ENCODE assay signal across 23 mouse cellular contexts in genomic region chr10:45216676-45217075, GRCm38 (mm10). TPM values are rescaled to one million over a fixed set of nuclear protein-coding genes. Genes with fewer than 3 reads are reported as not detected.
DNase-seq lines count a peak whose midpoint lies in the region; ATAC-seq and TF ChIP-seq lines count a peak whose summit lies in the region.
"Had no signal": no experiment of that assay in that cellular context is flagged by ENCODE, and none has a peak within 500 bp of the region (broad histone marks: within the 10 kb centered on the region; RNA-seq: fewer than 3 reads in every experiment).

No protein-coding gene starts in this region.

- H3K9me3 ChIP-seq in heart, embryonic 16.5 days (replicated peaks; ENCODE audit: control insufficient read depth, low read length): no peaks in the 10 kb centered on the region
- no peaks in the 10 kb centered on the region for H3K9me3 ChIP-seq in intestine, postnatal 0 days (ENCODE audit: control insufficient read depth)
- H3K9me3 ChIP-seq: embryonic facial prominence, embryonic 13.5 days; midbrain, embryonic 12.5 days; neural tube, embryonic 13.5 days had no signal

- 38% methylated on average over 7 of the region's 7 CpGs for WGBS in heart, embryonic 16.5 days
- WGBS in intestine, postnatal 0 days: 78% methylated on average over 7 of the region's 7 CpGs

- no peaks in the 10 kb centered on the region for H3K27me3 ChIP-seq in heart, embryonic 16.5 days (ENCODE audit: control insufficient read depth, insufficient read depth, low read length)
- H3K27me3 ChIP-seq in intestine, postnatal 0 days (replicated peaks; ENCODE audit: control insufficient read depth, insufficient read depth, low read length): no peaks in the 10 kb centered on the region
- H3K27me3 ChIP-seq: embryonic facial prominence, embryonic 13.5 days; midbrain, embryonic 12.5 days; neural tube, embryonic 13.5 days had no signal

- H3K4me1 ChIP-seq in heart, embryonic 16.5 days (ENCODE audit: control insufficient read depth, insufficient read depth, low read length): peaks cover 12% of the 10 kb centered on the region
- H3K4me1 ChIP-seq in intestine, postnatal 0 days (replicated peaks; ENCODE audit: control insufficient read depth, insufficient read depth, low read length): no peaks in the 10 kb centered on the region
- H3K4me1 ChIP-seq: embryonic facial prominence, embryonic 13.5 days; midbrain, embryonic 12.5 days; neural tube, embryonic 13.5 days had no signal

- H3K36me3 ChIP-seq in heart, embryonic 16.5 days (ENCODE audit: control insufficient read depth, insufficient read depth): no peaks in the 10 kb centered on the region
- H3K36me3 ChIP-seq in intestine, postnatal 0 days (ENCODE audit: control insufficient read depth, insufficient read depth): no peaks in the 10 kb centered on the region
- H3K36me3 ChIP-seq: embryonic facial prominence, embryonic 13.5 days; midbrain, embryonic 12.5 days; neural tube, embryonic 13.5 days had no signal

- no peak overlapping the region for H3K4me2 ChIP-seq in heart, embryonic 16.5 days (ENCODE audit: low read depth, low read length)
- no peak overlapping the region for H3K4me2 ChIP-seq in intestine, postnatal 0 days (replicated peaks; ENCODE audit: low read depth)
- H3K4me2 ChIP-seq: embryonic facial prominence, embryonic 13.5 days; midbrain, embryonic 12.5 days; neural tube, embryonic 13.5 days had no signal

- no peak for ATAC-seq in heart, embryonic 16.5 days (replicated peaks; ENCODE audit: extremely low read depth, insufficient read depth, low FRiP score)
- no peak for ATAC-seq in intestine, postnatal 0 days
- ATAC-seq: activated CD4-positive, CD25-positive, alpha-beta regulatory T cell, adult 4 months; forebrain, embryonic 14.5 days; hindbrain, embryonic 16.5 days; intestine, embryonic 16.5 days; lung, postnatal 0 days had no signal

- H3K4me3 ChIP-seq in gastrocnemius, adult 2 months: peak overlapping the region; percentile 35
- no peak overlapping the region for H3K4me3 ChIP-seq in heart, embryonic 16.5 days (ENCODE audit: low read length)
- no peak overlapping the region for H3K4me3 ChIP-seq in intestine, postnatal 0 days (ENCODE audit: low read depth, low read length)
- H3K4me3 ChIP-seq: embryonic facial prominence, embryonic 13.5 days; midbrain, embryonic 12.5 days; neural tube, embryonic 13.5 days had no signal

- H3K9ac ChIP-seq in heart, embryonic 16.5 days (ENCODE audit: low read length): no peak overlapping the region
- H3K9ac ChIP-seq in intestine, postnatal 0 days (ENCODE audit: low read depth, low read length): no peak overlapping the region
- H3K9ac ChIP-seq: embryonic facial prominence, embryonic 13.5 days; midbrain, embryonic 12.5 days; neural tube, embryonic 13.5 days had no signal

- no peak for TF ChIP-seq CTCF in gastrocnemius, adult 2 months (IDR thresholded peaks at IDR 0.05)
- no peak for TF ChIP-seq CTCF in intestine, postnatal 0 days (IDR thresholded peaks at IDR 0.05; ENCODE audit: low read depth)

- peak; percentile 64 for DNase-seq in gastrocnemius, adult 2 months
- no peak for DNase-seq in gastrocnemius, postnatal 36 days
- DNase-seq in 3T3-L1 (ENCODE audit: low read depth, low spot score): peak; percentile 85
- DNase-seq in gastrocnemius, postnatal 14 days: peak; percentile 18
- no peak for DNase-seq in lung, postnatal 36 days
- DNase-seq in kidney, adult 18-20 months: no peak
- DNase-seq: adrenal gland, postnatal 14 days; cerebellum, postnatal 10 days; layer of hippocampus, postnatal 36 days; liver; thymus, adult 2 months had no signal

- H3K27ac ChIP-seq in gastrocnemius, adult 2 months: peak overlapping the region; percentile 91
- peak overlapping the region; percentile 70 for H3K27ac ChIP-seq in heart, embryonic 16.5 days (ENCODE audit: low read length)
- no peak overlapping the region for H3K27ac ChIP-seq in intestine, postnatal 0 days (ENCODE audit: low read depth, low read length)
- H3K27ac ChIP-seq: embryonic facial prominence, embryonic 13.5 days; midbrain, embryonic 12.5 days; neural tube, embryonic 13.5 days had no signal

- intact Hi-C loops in gastrocnemius, adult 2 months (cut with DNase I): loop anchor here (5.0 kb wide), 2 partner anchors 71 to 121 kb away; partner anchors contain the start of gene Bves
- intact Hi-C loops in gastrocnemius, postnatal 36 days (cut with DNase I): no loop called here
- intact Hi-C loops in gastrocnemius, postnatal 14 days (cut with DNase I; ENCODE audit: low total_unique reads): loop anchor here (10.0 kb wide), 1 partner anchor 58 kb away; no protein-coding TSS in a partner anchor

RNA-seq across cellular contexts. Expression of gene Popdc3, which starts 38.8 kb away (rescaled TPM):
- total RNA-seq in gastrocnemius, adult 2 months (2021): 10 to 100 TPM; 48.9 to 54.2 TPM
- 10 to 100 TPM; 39.0 to 40.1 TPM for total RNA-seq in gastrocnemius, postnatal 36 days (2021)
- 10 to 100 TPM; 30.7 to 40.1 TPM for total RNA-seq in gastrocnemius, postnatal 14 days (2021)
- 46.9 and 48.4 TPM in 2 replicates for polyA plus RNA-seq in heart, embryonic 16.5 days (2015; fragmentation: Nextera tagmentation; extraction: Ambion mirVana)
- 0.55 and 0.57 TPM in 2 replicates for polyA plus RNA-seq in intestine, postnatal 0 days (2015; fragmentation: Nextera tagmentation; extraction: Ambion mirVana)
- total RNA-seq: hematopoietic stem cell, adult 5-6 weeks; megakaryocyte progenitor cell, adult 5-6 weeks had no signal
- polyA plus RNA-seq: activated CD4-positive, CD25-positive, alpha-beta regulatory T cell, adult 4 months; midbrain, embryonic 12.5 days had no signal

Comparison
In these comparisons a context has a peak if more than half of its experiments do, and no peak if none do; other contexts are left out.
1. DNase-seq: peak in gastrocnemius, adult 2 months (single experiment), 3T3-L1 (single experiment) and gastrocnemius, postnatal 14 days (single experiment); none in gastrocnemius, postnatal 36 days (0 of 2), lung, postnatal 36 days (single experiment) and kidney, adult 18-20 months (single experiment).